Mouse (Mus musculus) hindbrain, postnatal 0 days (tissue): ENCODE measurements at regions not wholly inside any gene's neighbourhood (a gene's known extent, or its start where the extent isn't known, plus 50 kb on each side); places are given as distances from the start of the nearest gene placed in this dataset.

Experiments
- ATAC-seq: fragments of 200-750 bp; cut with Nextera tagmentation; 2 replicates; pipeline ENCODE4 v1.8.0; 2017; ENCODE audit warnings: mild to moderate bottlenecking, moderate TSS enrichment, moderate library complexity
- DNase-seq: peaks from one replicate; pipeline ENCODE4 v3.0.0-alpha.2; 2015; ENCODE audit warnings: low spot score
- H3K27ac ChIP-seq: fragments of 300-500 bp; sonication (generic); 2 replicates; pipeline ENCODE4 v1.5.1; 2014; ENCODE audit warnings: mild to moderate bottlenecking
- H3K27me3 ChIP-seq: fragments of 300-500 bp; sonication (generic); 2 replicates; pipeline ENCODE4 v1.6.1; 2014; ENCODE audit warnings: low read length, mixed read lengths; ENCODE audit not compliant: insufficient read depth
- H3K36me3 ChIP-seq: fragments of 300-500 bp; sonication (generic); 2 replicates; pipeline ENCODE4 v1.6.1; 2014; ENCODE audit warnings: low read length, mixed read lengths; ENCODE audit not compliant: insufficient read depth
- H3K4me1 ChIP-seq: fragments of 300-500 bp; sonication (generic); 2 replicates; pipeline ENCODE4 v1.6.1; 2014; ENCODE audit warnings: antibody characterized with exemption, low read length, mixed read lengths; ENCODE audit not compliant: insufficient read depth
- H3K4me2 ChIP-seq: fragments of 300-500 bp; sonication (generic); 2 replicates; pipeline ENCODE4 v1.6.1; 2014; ENCODE audit warnings: low read depth, mild to moderate bottlenecking, low read length, moderate library complexity, mixed read lengths
- H3K4me3 ChIP-seq: fragments of 300-500 bp; sonication (generic); 2 replicates; pipeline ENCODE4 v1.5.1; 2014; ENCODE audit warnings: low read length
- H3K9ac ChIP-seq: fragments of 300-500 bp; sonication (generic); replicated peaks from 2 replicates; pipeline ENCODE4 v1.6.1; 2014; ENCODE audit warnings: mild to moderate bottlenecking, low read length, moderate library complexity, mixed read lengths
- H3K9me3 ChIP-seq: fragments of 300-500 bp; sonication (generic); 2 replicates; pipeline ENCODE4 v1.6.1; 2016; ENCODE audit warnings: low read length, mixed read lengths
- CTCF ChIP-seq: IDR thresholded peaks from 2 replicates; pipeline ENCODE4 v1.5.1; 2016; ENCODE audit warnings: antibody characterized with exemption, control low read depth, low read depth
- WGBS: fragments of 180-500 bp; shearing (Covaris S2); extraction: QIAGEN DNeasy Blood & Tissue Kit; methylation state at CpG from one replicate; pipeline ENCODE4 v1.1.7; 2014; 5-methylcytosine and 5-hydroxymethylcytosine counted together

GRCm38 (mm10) chr11:8148485-8148825, 515.9 kb downstream of the Tns3 start:
- no peak for TF ChIP-seq CTCF
- WGBS, result 77% methylated on average over 5 of the region's 5 CpGs
- Histone ChIP-seq H3K36me3 (no peaks in the 10 kb centered on the region), H3K9me3 (no peaks in the 10 kb centered on the region), H3K4me2 (no peak overlapping the region), H3K4me1 (no peaks in the 10 kb centered on the region), H3K9ac (no peak overlapping the region), H3K4me3 (no peak overlapping the region), H3K27me3 (no peaks in the 10 kb centered on the region), H3K27ac (peak overlapping the region; percentile 36; the same call in 1 of the 2 replicates)
- DNase-seq, result no peak
- ATAC-seq, result no peak

GRCm38 (mm10) chr11:8147790-8148484, 516.4 kb downstream of the Tns3 start:
- Histone ChIP-seq H3K4me3 (no peak overlapping the region), H3K4me1 (no peaks in the 10 kb centered on the region), H3K9ac (no peak overlapping the region), H3K36me3 (no peaks in the 10 kb centered on the region), H3K27ac (peak overlapping the region; percentile 36; the same call in 1 of the 2 replicates), H3K9me3 (no peaks in the 10 kb centered on the region), H3K27me3 (no peaks in the 10 kb centered on the region), H3K4me2 (no peak overlapping the region)
- ATAC-seq (peak; percentile 68), DNase-seq (peak; percentile 25)
- 28% methylated on average over 6 of the region's 6 CpGs for WGBS
- no peak for TF ChIP-seq CTCF

GRCm38 (mm10) chr11:8137366-8137765, 527.0 kb downstream of the Tns3 start:
- DNase-seq, result peak; percentile 19
- Histone ChIP-seq H3K4me2 (no peak overlapping the region), H3K27ac (no peak overlapping the region), H3K9me3 (no peaks in the 10 kb centered on the region), H3K4me1 (no peaks in the 10 kb centered on the region), H3K4me3 (no peak overlapping the region), H3K9ac (no peak overlapping the region), H3K27me3 (no peaks in the 10 kb centered on the region), H3K36me3 (no peaks in the 10 kb centered on the region)
- 51% methylated on average over 4 of the region's 4 CpGs for WGBS
- no peak for ATAC-seq
- peak; percentile 51 for TF ChIP-seq CTCF

GRCm38 (mm10) chr11:8136666-8137065, 527.7 kb downstream of the Tns3 start:
- H3K4me1 ChIP-seq, result no peaks in the 10 kb centered on the region
- no peaks in the 10 kb centered on the region for H3K27me3 ChIP-seq
- H3K27ac ChIP-seq, result no peak overlapping the region
- H3K4me2 ChIP-seq, result no peak overlapping the region
- WGBS, result 85% methylated on average over 4 of the region's 4 CpGs
- no peaks in the 10 kb centered on the region for H3K36me3 ChIP-seq
- no peak overlapping the region for H3K9ac ChIP-seq
- DNase-seq (no peak), ATAC-seq (no peak)
- H3K9me3 ChIP-seq, result no peaks in the 10 kb centered on the region
- TF ChIP-seq CTCF, result no peak
- no peak overlapping the region for H3K4me3 ChIP-seq

GRCm38 (mm10) chr11:8109286-8109685, 555.0 kb downstream of the Tns3 start:
- Histone ChIP-seq H3K36me3 (no peaks in the 10 kb centered on the region), H3K9me3 (no peaks in the 10 kb centered on the region), H3K9ac (no peak overlapping the region), H3K27ac (no peak overlapping the region), H3K4me1 (no peaks in the 10 kb centered on the region), H3K27me3 (no peaks in the 10 kb centered on the region), H3K4me3 (no peak overlapping the region), H3K4me2 (no peak overlapping the region)
- no peak for DNase-seq
- WGBS, result 90% methylated on average over 2 of the region's 2 CpGs
- TF ChIP-seq CTCF, result no peak
- no peak for ATAC-seq

- 84% methylated on average over 7 of the region's 7 CpGs for WGBS
- no peak for TF ChIP-seq CTCF
These were observed 563.2 kb downstream of the Tns3 start for GRCm38 (mm10) chr11:8101091-8101490.

GRCm38 (mm10) chr11:8084328-8084727, 580.0 kb downstream of the Tns3 start:
- Histone ChIP-seq H3K27ac (no peak overlapping the region), H3K4me1 (no peaks in the 10 kb centered on the region), H3K27me3 (no peaks in the 10 kb centered on the region), H3K9ac (no peak overlapping the region), H3K9me3 (no peaks in the 10 kb centered on the region), H3K4me3 (no peak overlapping the region), H3K4me2 (no peak overlapping the region), H3K36me3 (no peaks in the 10 kb centered on the region)
- 94% methylated on average over 2 of the region's 2 CpGs for WGBS
- TF ChIP-seq CTCF, result no peak
- ATAC-seq (no peak), DNase-seq (no peak)

More at GRCm38 (mm10) chr11:8101091-8101490, 563.2 kb downstream of the Tns3 start:
- Histone ChIP-seq H3K4me3 (no peak overlapping the region), H3K9ac (no peak overlapping the region), H3K9me3 (no peaks in the 10 kb centered on the region), H3K27me3 (no peaks in the 10 kb centered on the region), H3K27ac (no peak overlapping the region), H3K4me1 (no peaks in the 10 kb centered on the region), H3K36me3 (no peaks in the 10 kb centered on the region), H3K4me2 (no peak overlapping the region)
- ATAC-seq (no peak), DNase-seq (no peak)
